Mouse (Mus musculus) adrenal gland, postnatal 25 days (tissue): ENCODE data around the gene Izumo4. TPM values are rescaled to one million over a fixed set of nuclear protein-coding genes. Genes with fewer than 3 reads are reported as not detected.

Source experiments
- DNase-seq: peaks from one replicate; pipeline ENCODE4 v3.0.0; 2021; ENCODE audit warnings: mixed read lengths
- total RNA-seq: library from RNA; stranded (reverse); gene quantifications from 2 replicates; pipeline ENCODE4 v1.2.3, GENCODE M21; 2021

Izumo4 gene
- total RNA-seq, 1 experiment from 2014 or later = 37.1 TPM

DNA sequence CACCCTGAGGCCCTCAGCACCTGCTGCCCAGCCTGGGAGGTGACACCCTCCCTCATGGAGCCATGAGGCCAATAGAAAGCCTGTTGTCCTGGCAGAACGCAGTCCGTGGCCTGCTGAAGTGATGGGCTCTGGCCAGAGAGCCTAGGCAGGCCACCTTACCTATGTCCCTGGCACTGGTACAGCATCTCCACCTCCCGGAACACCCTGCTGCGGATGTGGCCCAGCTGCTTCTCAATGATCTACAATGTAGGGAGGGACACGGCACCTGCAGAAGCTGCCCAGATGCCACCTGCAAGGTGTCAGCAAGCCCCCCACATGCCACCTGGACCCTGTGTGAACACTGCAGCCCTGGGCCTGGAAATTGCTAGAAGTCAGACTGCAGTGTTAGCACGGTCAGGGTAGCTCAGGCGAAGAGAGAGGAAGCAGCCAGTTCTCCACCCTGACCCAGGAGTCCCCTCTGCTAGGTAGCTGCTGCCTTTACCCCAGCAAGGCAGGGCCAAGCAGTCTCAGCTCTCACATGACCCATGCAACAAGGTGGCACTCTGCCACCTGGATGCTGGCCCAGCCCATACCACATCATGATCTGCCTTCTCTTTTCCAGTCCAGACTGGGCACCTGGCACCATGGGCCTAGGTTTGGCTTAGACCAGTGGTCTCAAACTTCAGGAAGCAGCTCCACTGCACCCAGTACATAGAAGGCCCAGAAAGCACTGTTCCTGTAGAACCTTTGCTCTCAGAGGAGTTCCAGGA lies 32.1 kb upstream of the Izumo4 start:
- DNase-seq = peak; percentile 69

- no peak for DNase-seq
Observed at GRCm38 (mm10) chr10:80670531-80670930, 31.5 kb upstream of the Izumo4 start.

- no peak for DNase-seq
Observed at GRCm38 (mm10) chr10:80671251-80671650, 30.7 kb upstream of the Izumo4 start.

GRCm38 (mm10) chr10:80671936-80672690 lies 29.9 kb upstream of the Izumo4 start:
- DNase-seq = no peak

DNA sequence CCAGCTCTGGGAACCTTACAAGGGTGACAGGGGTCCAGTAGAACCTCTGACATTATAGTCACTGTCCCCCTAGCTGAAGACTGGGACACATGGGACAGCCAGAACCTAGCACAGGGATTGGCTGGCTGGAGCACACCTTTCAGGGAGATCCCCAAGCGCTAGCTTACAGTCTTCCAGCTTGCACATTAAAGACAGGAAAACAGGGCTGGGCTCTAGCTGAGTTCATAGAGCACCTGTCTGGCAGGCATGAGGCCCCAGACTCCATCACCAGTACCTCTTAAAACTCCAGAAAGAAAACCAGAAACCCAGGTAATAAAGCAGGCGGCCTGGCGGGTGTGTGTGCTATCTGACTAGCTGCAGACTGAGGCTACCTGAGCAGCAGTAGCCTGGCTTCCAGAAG lies 28.3 kb upstream of the Izumo4 start:
- DNase-seq = no peak

- DNase-seq = peak; percentile 54
Observed at GRCm38 (mm10) chr10:80674161-80674711, 27.7 kb upstream of the Izumo4 start.

DNA sequence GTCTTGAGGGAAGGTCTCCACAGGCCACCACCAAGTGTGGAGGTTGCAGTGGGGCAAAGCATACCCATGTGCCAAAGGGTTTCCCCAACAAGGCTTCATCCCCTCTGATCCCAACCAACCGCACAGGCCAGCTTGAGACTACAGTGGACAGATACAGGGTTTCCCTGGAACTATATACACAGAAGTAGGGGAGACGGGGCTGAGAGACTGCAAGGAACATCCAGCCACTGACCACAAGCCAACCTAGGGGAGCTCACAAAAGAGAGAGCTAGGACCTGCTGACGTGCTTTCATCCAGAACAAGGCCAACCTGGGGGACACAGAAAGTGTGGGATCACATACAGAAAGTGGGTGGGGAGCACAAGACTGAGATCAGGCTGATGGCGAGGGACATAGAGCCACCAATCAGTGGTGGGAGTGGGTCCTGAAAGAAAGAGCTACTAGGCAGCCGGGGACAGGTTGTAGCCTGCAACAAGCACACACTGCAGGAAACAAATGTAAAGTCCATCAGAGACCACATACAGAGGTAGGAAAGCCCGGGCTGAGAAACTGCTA lies 27.1 kb upstream of the Izumo4 start:
- DNase-seq = no peak

GRCm38 (mm10) chr10:80675405-80676197 lies 26.4 kb upstream of the Izumo4 start:
- no peak for DNase-seq

- peak; percentile 100 for DNase-seq
Observed at GRCm38 (mm10) chr10:80676198-80676928, 25.6 kb upstream of the Izumo4 start.

- no peak for DNase-seq
Observed at GRCm38 (mm10) chr10:80677128-80677875, 24.7 kb upstream of the Izumo4 start.

DNA sequence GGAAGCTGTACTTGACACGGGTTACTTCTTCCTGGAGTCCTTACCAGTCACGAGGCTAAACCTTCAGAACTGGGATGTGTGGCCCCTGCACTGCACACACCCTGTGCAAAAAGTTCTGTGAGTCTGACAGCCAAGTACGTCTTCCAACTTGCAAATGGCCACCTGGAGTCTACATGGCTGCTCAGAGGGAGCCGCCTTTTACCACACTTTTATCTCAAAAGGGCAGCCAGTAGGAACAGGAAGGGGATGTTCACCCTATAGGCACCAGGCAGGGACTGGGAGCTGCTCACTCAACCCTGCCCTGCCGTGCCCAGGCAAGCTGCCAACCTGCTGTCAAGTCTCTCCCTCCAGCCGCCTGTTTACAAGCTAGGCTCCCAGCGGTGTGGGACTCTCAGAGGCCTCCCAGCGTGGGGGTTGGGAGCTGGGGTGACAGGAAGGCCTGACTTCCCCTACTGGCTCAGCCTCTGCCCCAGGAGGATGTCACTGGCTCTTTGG lies 24.0 kb upstream of the Izumo4 start, which contains the start of gene Mknk2:
TSS of gene Mknk2 (minus strand) at position 171 of the 495 bp plus-strand sequence.
- DNase-seq = peak; percentile 96

GRCm38 (mm10) chr10:80678601-80679377 lies 23.2 kb upstream of the Izumo4 start:
- peak; percentile 39 for DNase-seq

- DNase-seq = peak; percentile 44
Observed at GRCm38 (mm10) chr10:80679556-80680259, 22.3 kb upstream of the Izumo4 start.

DNA sequence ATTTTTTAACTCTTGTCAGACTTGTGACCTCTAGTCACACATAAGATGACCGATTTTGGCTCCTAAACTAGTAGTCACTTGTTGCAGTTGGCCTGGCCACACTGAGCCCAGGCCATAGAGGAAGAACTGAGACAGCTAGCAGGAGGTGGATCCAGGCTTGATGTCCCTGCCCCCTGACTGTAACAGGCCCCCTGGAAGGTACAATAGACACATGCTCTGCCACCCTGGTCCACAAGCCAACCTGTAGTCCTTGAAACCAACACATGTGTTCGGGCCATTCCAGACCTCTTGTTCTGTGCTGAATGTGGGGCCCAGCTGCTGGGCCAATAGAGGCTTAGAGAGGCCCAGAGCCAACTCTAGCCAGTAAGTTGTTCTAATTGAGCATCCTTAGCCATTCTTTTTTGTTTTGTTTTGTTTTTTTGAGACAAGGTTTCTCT lies 21.7 kb upstream of the Izumo4 start:
- DNase-seq = no peak

DNA sequence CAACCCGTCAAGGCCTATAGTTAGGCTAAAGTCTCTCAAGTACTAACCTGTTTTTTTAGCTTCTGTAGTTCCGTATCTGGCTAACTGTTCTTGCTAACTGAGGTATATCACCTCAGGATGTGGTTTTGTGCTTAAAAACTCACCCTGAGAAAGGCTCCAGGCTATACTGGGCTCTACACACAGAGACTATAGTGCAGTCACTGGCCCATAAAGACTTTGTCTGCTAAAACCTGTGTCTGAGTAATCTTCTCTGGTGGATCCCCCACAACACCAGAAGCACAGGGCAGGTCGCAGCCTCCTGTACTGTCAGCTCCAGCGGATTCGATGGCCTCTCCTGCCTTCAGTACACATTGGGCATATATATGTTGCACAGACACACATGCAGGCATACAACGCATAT lies 20.0 kb upstream of the Izumo4 start:
- DNase-seq = no peak

DNA sequence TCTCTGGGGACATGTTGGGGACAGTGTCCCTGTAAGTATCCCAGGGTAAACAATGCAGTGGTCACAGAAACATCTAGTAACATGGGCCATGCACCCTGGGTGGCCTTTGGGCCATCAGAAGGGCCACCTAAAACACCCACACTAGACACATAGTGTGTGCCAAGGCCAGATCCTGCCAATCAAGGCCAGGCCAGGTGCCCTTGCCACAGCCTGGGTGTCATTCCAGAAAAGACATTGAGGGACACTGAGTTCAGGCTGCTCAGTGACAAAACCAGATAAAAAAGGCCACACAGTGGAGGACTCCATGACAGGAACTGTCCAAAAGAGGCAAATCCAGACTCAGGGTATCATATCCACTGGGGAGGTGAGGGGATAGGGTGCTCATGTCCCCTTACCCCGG lies 18.3 kb upstream of the Izumo4 start:
- no peak for DNase-seq

DNA sequence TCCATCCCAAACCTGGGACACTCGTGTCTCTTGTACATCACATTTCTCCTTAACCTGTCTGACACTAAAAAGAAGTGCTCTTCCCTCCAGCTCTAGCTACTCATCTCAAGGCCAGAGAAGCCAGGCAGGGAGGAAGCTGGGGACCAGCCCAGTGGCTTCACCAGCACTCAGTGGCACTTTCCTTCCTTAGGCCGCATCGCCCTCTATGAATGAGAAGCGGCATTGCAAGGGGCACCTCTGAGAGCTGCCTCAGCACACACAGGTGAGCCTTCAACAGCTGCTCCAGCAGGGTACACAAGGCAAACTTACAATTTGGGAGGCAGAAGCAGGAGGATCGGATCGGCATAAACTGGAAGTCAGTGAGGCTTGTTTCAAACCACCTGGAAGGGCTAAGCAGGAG lies 17.8 kb upstream of the Izumo4 start:
- peak; percentile 70 for DNase-seq

DNA sequence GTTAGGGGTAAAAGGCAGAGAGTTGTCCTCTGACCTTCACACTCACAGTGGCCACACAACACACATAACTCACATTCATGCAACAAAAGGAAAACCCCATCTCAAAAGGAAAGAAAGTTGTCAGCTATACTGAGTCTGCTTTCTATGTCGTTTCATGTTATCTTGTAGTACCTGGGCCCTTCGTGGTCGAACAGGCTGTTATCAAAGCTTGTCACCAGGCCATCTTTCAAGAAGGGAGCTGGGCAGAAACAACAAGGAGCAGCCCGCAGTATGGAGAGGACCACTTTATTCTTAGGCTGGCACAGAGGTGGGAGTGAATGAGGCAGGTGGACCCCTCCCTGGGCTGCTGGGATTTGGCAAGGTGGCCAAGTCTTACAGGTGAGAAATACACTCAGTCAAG lies 17.0 kb upstream of the Izumo4 start:
- no peak for DNase-seq

- no peak for DNase-seq
Observed at GRCm38 (mm10) chr10:80686617-80687016, 15.4 kb upstream of the Izumo4 start.
